Mouse (Mus musculus) limb, embryonic 15.5 days (tissue): ENCODE measurements around the gene Lrfn1. TPM values are rescaled to one million over a fixed set of nuclear protein-coding genes. Genes with fewer than 3 reads are reported as not detected.

Source experiments
- ATAC-seq: fragments of 200-750 bp; cut with Nextera tagmentation; 2 replicates; pipeline ENCODE4 v1.8.0; 2017; ENCODE audit warnings: low read depth, moderate TSS enrichment; ENCODE audit not compliant: insufficient number of reproducible peaks, low FRiP score, low TSS enrichment
- H3K27ac ChIP-seq: fragments of 300-500 bp; sonication (generic); 2 replicates; pipeline ENCODE4 v1.5.1; 2015; ENCODE audit warnings: moderate library complexity, mild to moderate bottlenecking, inconsistent platforms
- H3K27me3 ChIP-seq: fragments of 300-500 bp; sonication (generic); 2 replicates; pipeline ENCODE4 v1.6.1; 2015; ENCODE audit warnings: inconsistent platforms
- H3K36me3 ChIP-seq: fragments of 300-500 bp; sonication (generic); 2 replicates; pipeline ENCODE4 v1.6.1; 2015; ENCODE audit warnings: inconsistent platforms
- H3K4me1 ChIP-seq: fragments of 300-500 bp; sonication (generic); 2 replicates; pipeline ENCODE4 v1.6.1; 2015; ENCODE audit warnings: inconsistent platforms
- H3K4me2 ChIP-seq: fragments of 300-500 bp; sonication (generic); 2 replicates; pipeline ENCODE4 v1.6.1; 2015; ENCODE audit warnings: mild to moderate bottlenecking, inconsistent platforms
- H3K4me3 ChIP-seq: fragments of 300-500 bp; sonication (generic); 2 replicates; pipeline ENCODE4 v1.5.1; 2015; ENCODE audit warnings: mild to moderate bottlenecking, inconsistent platforms
- H3K9ac ChIP-seq: fragments of 300-500 bp; sonication (generic); 2 replicates; pipeline ENCODE4 v1.6.1; 2015; ENCODE audit warnings: inconsistent platforms
- H3K9me3 ChIP-seq: fragments of 300-500 bp; sonication (generic); 2 replicates; pipeline ENCODE4 v1.6.1; 2016; ENCODE audit warnings: inconsistent platforms
- WGBS: fragments of 180-500 bp; shearing (Covaris S2); methylation state at CpG from one replicate; pipeline ENCODE4 v1.1.7; 2015; 5-methylcytosine and 5-hydroxymethylcytosine counted together
- polyA plus RNA-seq: library from polyadenylated mRNA; unstranded; fragments of >200 nt; fragmentation: Nextera tagmentation; extraction: Ambion mirVana; gene quantifications from 2 replicates; pipeline ENCODE4 v1.2.1, GENCODE M21; 2015

The Lrfn1 gene
- polyA plus RNA-seq, 1 experiment from 2014 or later = 3.5 TPM

GRCm38 (mm10) chr7:28447865-28448820 is 3.6 kb upstream of the Lrfn1 start:
- no peaks in the 10 kb centered on the region for H3K36me3 ChIP-seq
- H3K4me3 ChIP-seq = no peak overlapping the region
- H3K9ac ChIP-seq = no peak overlapping the region
- peaks cover 11% of the 10 kb centered on the region for H3K4me1 ChIP-seq
- H3K27ac ChIP-seq = no peak overlapping the region
- no peak for ATAC-seq
- WGBS = 59% methylated on average over 13 of the region's 13 CpGs
- H3K27me3 ChIP-seq = no peaks in the 10 kb centered on the region
- no peak overlapping the region for H3K4me2 ChIP-seq
- no peaks in the 10 kb centered on the region for H3K9me3 ChIP-seq

- 2% methylated on average over 20 of the region's 24 CpGs for WGBS
- 0 out of 2 replicates have a peak, but pooled peaks have one; percentile 45 for ATAC-seq
- Histone ChIP-seq H3K9me3 (no peaks in the 10 kb centered on the region), H3K4me2 (peak overlapping the region; percentile 96), H3K9ac (peak overlapping the region; percentile 73), H3K36me3 (peaks cover 23% of the 10 kb centered on the region), H3K4me1 (peaks cover 13% of the 10 kb centered on the region), H3K27me3 (no peaks in the 10 kb centered on the region), H3K4me3 (peak overlapping the region; percentile 87), H3K27ac (peak overlapping the region; percentile 63; the same call in 1 of the 2 replicates)
Measured at GRCm38 (mm10) chr7:28452361-28453005, 703 bp downstream of the Lrfn1 start.

GRCm38 (mm10) chr7:28460361-28460760 is 8.6 kb downstream of the Lrfn1 start:
- Histone ChIP-seq H3K27me3 (no peaks in the 10 kb centered on the region), H3K4me1 (no peaks in the 10 kb centered on the region), H3K4me3 (no peak overlapping the region), H3K4me2 (no peak overlapping the region), H3K9me3 (no peaks in the 10 kb centered on the region), H3K9ac (no peak overlapping the region), H3K36me3 (peaks cover 64% of the 10 kb centered on the region), H3K27ac (no peak overlapping the region)
- no peak for ATAC-seq
- WGBS = 93% methylated on average over 5 of the region's 5 CpGs

GRCm38 (mm10) chr7:28462769-28463168 is 11.0 kb downstream of the Lrfn1 start:
- Histone ChIP-seq H3K9me3 (no peaks in the 10 kb centered on the region), H3K4me1 (peaks cover 10% of the 10 kb centered on the region), H3K4me3 (no peak overlapping the region), H3K27me3 (peaks cover 17% of the 10 kb centered on the region), H3K36me3 (peaks cover 51% of the 10 kb centered on the region), H3K9ac (no peak overlapping the region), H3K4me2 (no peak overlapping the region), H3K27ac (no peak overlapping the region)
- 94% methylated on average over 2 of the region's 2 CpGs for WGBS
- no peak for ATAC-seq

GRCm38 (mm10) chr7:28464416-28465212 is 12.8 kb downstream of the Lrfn1 start:
- Histone ChIP-seq H3K4me1 (peaks cover 12% of the 10 kb centered on the region), H3K27ac (no peak overlapping the region), H3K36me3 (peaks cover 32% of the 10 kb centered on the region), H3K4me2 (no peak overlapping the region), H3K4me3 (no peak overlapping the region), H3K27me3 (peaks cover 17% of the 10 kb centered on the region), H3K9me3 (no peaks in the 10 kb centered on the region), H3K9ac (no peak overlapping the region)
- WGBS = 63% methylated on average over 10 of the region's 10 CpGs
- no peak for ATAC-seq

GRCm38 (mm10) chr7:28466721-28467212 is 15.0 kb downstream of the Lrfn1 start:
- Histone ChIP-seq H3K27ac (no peak overlapping the region), H3K9ac (peak overlapping the region; percentile 40), H3K4me2 (peak overlapping the region; percentile 79), H3K4me3 (peak overlapping the region; percentile 43), H3K9me3 (no peaks in the 10 kb centered on the region), H3K27me3 (peaks cover 17% of the 10 kb centered on the region), H3K36me3 (peaks cover 14% of the 10 kb centered on the region), H3K4me1 (peaks cover 12% of the 10 kb centered on the region)
- ATAC-seq = no peak
- WGBS = 21% methylated on average over 40 of the region's 40 CpGs

GRCm38 (mm10) chr7:28467213-28467751 is 15.5 kb downstream of the Lrfn1 start:
- ATAC-seq = peak; percentile 70
- Histone ChIP-seq H3K4me1 (peaks cover 12% of the 10 kb centered on the region), H3K36me3 (peaks cover 11% of the 10 kb centered on the region), H3K27me3 (peaks cover 17% of the 10 kb centered on the region), H3K27ac (no peak overlapping the region), H3K9me3 (no peaks in the 10 kb centered on the region), H3K4me3 (peak overlapping the region; percentile 43), H3K4me2 (peak overlapping the region; percentile 79), H3K9ac (peak overlapping the region; percentile 40)
- 2% methylated on average over 59 of the region's 63 CpGs for whole genome bisulfite sequencing

GRCm38 (mm10) chr7:28476191-28476590 is 24.4 kb downstream of the Lrfn1 start:
- ATAC-seq = no peak
- Histone ChIP-seq H3K36me3 (no peaks in the 10 kb centered on the region), H3K4me2 (no peak overlapping the region), H3K9me3 (no peaks in the 10 kb centered on the region), H3K27me3 (no peaks in the 10 kb centered on the region), H3K4me1 (peaks cover 3% of the 10 kb centered on the region), H3K27ac (no peak overlapping the region), H3K9ac (no peak overlapping the region), H3K4me3 (no peak overlapping the region)
- 92% methylated on average over 6 of the region's 6 CpGs for WGBS

- ATAC-seq = no peak
Measured at GRCm38 (mm10) chr7:28477363-28477762, 25.6 kb downstream of the Lrfn1 start.

GRCm38 (mm10) chr7:28478854-28479253 is 27.1 kb downstream of the Lrfn1 start:
- 4% methylated on average over 8 of the region's 8 CpGs for WGBS
- Histone ChIP-seq H3K27ac (no peak overlapping the region), H3K27me3 (no peaks in the 10 kb centered on the region), H3K4me2 (no peak overlapping the region), H3K9me3 (no peaks in the 10 kb centered on the region), H3K9ac (no peak overlapping the region), H3K36me3 (no peaks in the 10 kb centered on the region), H3K4me1 (peaks cover 3% of the 10 kb centered on the region), H3K4me3 (no peak overlapping the region)
- 0 out of 2 replicates have a peak, but pooled peaks have one; percentile 52 for ATAC-seq

More at GRCm38 (mm10) chr7:28477363-28477762, 25.6 kb downstream of the Lrfn1 start:
- no peak overlapping the region for H3K4me3 ChIP-seq
- no peaks in the 10 kb centered on the region for H3K9me3 ChIP-seq
- H3K27ac ChIP-seq = no peak overlapping the region
- no peak overlapping the region for H3K4me2 ChIP-seq
- 82% methylated on average over 5 of the region's 5 CpGs for WGBS
- no peaks in the 10 kb centered on the region for H3K36me3 ChIP-seq
- H3K27me3 ChIP-seq = no peaks in the 10 kb centered on the region
- no peak overlapping the region for H3K9ac ChIP-seq
- peaks cover 3% of the 10 kb centered on the region for H3K4me1 ChIP-seq

GRCm38 (mm10) chr7:28482854-28483253 is 31.1 kb downstream of the Lrfn1 start:
- no peak overlapping the region for H3K4me2 ChIP-seq
- H3K4me3 ChIP-seq = no peak overlapping the region
- H3K9ac ChIP-seq = no peak overlapping the region
- H3K36me3 ChIP-seq = no peaks in the 10 kb centered on the region
- no peak overlapping the region for H3K27ac ChIP-seq
- ATAC-seq = no peak
- H3K9me3 ChIP-seq = no peaks in the 10 kb centered on the region
- 81% methylated on average over 11 of the region's 11 CpGs for WGBS
- H3K4me1 ChIP-seq = peaks cover 9% of the 10 kb centered on the region
- no peaks in the 10 kb centered on the region for H3K27me3 ChIP-seq
